Mouse (Mus musculus) B cell, adult 2 months (primary cell): Measurements from ENCODE around the gene Cfap43.

Experiments used
- DNase-seq, 2 experiments: peaks; one replicate each; pipeline ENCODE4 v3.0.0; 2022

The Cfap43 gene

DNA sequence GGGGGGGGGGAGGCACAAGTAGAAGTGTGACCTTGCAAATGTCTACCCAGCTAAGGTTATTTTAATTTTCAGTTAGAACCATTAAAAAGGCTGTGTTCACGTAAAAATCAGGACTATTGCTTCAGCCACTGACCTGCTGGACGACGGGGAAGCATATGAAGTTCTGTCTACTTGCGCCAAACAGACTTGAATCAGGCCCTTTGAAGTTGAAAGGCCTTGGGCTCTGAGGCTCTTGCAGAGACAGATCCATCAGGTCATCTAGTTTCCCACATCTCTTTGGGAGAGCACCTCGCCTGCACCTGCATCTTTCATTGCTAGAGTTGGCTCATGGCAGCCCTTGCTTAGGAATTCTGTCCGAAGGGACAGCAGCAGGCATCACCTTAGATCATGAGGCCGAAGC lies 5.7 kb downstream of the Cfap43 start:
- DNase-seq = no peak

DNA sequence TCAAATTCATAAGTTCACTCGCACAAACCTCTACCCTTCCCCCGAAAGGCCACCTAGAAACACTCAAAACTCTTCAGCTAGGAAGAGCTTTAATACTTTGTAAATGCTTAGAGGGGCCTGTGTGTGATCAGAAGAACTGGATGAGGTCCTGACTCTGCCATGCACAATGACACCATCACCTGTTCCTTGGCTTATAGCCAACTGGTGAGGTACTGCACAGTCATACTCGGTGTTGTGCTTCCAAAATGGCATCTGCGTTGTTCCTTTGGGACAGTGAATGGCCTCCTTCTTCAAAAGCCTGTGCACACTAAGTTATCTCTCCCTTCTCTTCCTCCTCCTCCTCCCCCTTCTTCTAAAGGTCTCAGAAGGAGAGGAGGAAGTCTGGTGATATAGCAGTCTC lies 8.3 kb downstream of the Cfap43 start:
- DNase-seq = peak; percentile 4 to 10

DNA sequence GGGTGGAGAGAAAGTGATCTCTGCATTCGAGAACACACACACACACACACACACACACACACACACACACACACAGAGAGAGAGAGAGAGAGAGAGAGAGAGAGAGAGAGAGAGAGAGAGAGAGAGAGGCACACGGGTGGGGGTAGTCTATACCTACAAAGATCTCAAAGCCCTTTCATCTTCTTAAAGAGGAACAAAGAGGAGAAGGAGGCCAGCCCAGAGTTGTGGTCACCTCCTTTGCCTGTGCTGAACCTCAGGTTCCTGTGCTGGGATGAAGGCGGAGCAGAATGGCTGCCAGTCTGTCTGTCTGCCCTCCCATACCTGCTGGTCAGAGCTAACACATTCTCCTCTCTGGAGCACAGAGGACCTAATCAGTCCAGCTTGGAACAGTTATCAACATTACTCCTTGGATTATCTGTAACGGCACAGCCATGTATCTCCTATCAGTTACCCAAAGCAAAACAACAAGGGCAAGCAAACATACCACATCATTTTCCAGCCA lies 8.9 kb downstream of the Cfap43 start:
- peak; percentile 36 to 44 for DNase-seq

DNA sequence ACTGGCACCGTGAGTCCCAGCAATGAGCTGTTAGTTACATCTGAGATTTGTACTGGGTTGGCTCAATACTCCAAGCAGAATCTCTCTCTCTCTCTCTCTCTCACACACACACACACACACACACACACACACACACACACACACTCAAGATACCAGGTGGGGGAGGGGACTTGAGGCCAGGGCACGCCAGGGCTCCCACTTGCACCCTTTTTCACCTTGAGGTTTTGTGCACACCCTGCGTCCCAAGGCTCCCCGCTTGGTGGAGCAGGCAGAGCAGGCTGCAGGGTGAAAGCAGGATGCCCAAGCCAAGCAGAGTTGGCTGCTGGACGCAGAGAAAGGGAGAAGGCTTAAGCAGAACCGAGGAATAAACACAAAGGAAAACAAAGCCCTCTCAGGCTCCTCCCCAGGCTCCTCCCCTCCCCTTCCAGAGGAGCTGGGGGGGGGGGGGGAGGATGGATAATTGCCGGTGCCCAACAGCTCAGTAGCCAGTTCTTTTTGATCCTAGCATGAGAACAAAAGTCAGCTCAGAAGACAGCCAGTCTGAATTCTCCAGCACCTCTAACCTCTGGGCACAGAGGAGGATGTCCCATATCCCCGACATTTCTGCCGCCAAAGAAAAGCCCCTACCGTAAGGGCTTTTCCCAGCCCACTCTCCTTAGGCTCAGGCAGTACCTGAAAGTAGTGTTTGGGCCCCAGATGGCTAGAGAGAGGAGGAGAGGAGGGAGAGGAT lies 9.5 kb downstream of the Cfap43 start:
- peak; percentile 48 for DNase-seq

DNA sequence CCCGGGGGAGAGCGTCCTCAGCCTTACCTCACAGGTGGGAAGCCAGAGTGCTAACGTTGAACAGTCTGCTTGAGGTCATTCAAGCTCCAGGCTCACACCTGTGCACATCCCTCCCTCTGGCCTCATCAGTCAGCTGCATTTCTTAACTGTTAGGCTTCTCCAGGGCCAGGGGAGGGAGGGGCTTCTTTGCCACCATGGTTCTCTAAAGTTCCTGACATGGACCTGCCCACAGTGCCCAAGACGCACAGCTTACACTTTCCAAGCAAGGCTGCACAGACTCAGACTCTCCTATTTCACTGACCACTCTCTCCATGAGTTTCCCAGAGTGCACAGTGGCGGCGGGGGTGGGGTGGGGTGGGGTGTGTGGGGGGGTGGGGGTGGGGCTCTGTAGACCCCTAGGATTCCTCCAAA lies 10.1 kb downstream of the Cfap43 start:
- DNase-seq = peak; percentile 4 to 12

DNA sequence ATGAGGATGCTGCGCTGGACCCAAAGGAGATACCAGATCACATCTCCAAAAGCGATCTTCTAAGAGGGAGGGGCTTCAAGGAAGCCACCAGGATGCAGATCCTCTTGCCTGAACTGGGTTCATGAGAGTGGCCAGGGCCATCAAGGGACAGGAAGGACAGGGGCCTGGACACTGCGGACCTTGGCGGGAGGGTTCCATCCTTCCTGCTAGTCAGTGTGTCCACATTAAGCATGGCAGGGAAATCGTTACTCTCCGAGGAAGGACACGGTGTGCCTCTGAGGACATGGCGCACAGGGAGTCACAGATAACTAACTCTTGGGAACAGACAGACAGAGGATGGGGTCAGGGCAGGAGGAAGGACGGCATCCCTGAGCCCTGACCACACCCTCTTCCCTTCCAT lies 11.5 kb downstream of the Cfap43 start:
- DNase-seq = no peak

DNA sequence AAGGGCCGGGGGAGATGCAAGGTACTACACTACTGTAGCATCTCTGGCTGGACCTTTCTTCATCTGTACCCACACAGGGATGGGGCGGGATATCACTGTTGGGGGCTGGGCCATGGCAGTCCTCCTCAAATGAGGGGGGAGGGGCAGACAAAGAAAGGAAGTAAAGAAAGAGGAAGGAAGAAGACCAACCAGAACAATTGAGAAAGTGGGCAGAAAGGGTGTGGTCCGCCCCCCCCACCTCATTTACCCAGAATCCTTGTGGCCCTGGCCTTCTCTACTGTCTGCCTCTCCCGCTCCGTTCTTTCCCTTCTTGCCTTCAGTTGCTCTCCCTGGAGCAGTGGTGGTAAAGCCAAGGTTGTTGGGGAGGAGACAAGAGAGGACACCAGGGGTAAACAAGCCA lies 13.5 kb downstream of the Cfap43 start:
- peak; percentile 60 to 72 for DNase-seq

DNA sequence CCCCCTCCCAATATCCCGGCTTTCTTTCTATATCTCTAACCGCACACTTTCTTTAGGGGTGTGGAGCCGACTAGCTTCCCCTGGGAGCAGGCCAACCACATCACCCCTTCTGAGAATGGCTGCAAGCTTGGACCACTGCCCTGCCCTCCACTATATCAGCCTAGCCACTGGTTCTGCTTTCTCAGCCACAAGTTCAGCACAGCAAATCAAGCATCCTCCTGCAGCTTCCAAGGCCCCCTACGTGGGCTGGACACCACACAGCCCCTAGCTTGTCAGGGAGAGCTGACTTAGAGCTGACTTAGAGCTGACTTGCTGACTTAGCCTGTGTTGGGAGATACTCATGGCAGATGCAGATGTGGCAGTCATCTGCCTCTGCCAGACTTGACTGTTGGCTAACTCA lies 14.0 kb downstream of the Cfap43 start:
- peak in 1 of 2 experiments; percentile 13 for DNase-seq

DNA sequence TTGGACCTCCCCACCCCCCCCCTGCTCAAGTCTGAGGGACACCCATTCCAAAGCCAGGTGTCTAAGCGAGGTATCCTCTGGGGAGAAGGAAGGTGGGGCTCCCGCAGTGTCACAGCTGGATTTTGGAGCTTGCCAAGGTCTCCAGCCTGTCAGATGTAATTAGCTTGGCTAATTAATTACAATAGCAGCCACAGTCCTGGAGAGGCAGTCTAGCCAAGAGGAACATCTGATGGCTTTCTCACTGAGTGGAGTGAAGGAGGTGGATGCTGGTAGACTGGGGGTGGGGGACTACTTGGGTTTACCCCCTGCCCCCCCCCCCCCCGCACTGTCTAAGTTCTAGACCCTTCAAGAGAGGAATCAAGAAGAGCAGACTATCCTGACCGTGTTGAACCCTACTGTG lies 15.4 kb downstream of the Cfap43 start:
- no peak for DNase-seq

DNA sequence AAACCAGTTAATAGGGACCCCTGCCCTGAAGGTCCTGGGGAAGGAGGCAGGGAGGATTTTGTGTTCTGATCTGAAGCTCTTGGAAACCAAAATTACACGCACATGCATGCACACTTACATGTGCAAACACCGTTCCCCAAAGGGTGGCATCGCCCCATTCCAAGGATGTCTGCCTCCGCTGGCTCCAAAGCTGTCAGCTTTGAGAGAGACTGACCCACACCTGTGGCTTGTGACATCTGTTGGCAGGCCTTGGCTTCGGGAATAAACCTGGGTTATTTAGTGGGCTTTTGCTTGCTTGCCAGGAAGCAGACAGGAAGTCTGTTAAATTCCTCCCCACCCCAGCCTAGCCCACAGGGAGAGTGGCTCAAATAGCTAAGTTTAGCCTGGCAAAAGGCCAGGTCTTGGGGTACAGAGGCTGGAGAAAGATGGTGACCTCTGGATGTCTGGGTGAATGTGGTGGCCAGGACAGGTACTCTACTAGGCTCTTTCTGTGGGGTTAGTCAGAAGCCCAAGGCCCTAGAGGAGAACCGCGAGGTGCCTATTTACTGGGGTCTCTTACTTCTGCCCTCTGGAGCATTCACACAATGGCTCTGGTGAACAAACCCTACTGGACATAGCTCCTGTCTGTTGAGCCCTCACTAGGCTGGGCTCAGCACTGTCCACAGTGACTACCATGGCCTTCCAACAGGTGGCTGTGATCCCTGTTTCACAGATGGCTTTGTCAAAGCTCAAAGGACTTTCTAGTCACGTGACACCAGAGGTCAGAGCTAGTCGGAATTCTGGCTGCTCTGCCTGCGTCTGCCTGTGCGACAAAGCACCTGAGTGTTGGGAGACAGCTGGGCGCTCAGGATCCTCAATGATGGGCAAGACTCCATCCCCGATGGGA lies 16.5 kb downstream of the Cfap43 start:
- no peak for DNase-seq

DNA sequence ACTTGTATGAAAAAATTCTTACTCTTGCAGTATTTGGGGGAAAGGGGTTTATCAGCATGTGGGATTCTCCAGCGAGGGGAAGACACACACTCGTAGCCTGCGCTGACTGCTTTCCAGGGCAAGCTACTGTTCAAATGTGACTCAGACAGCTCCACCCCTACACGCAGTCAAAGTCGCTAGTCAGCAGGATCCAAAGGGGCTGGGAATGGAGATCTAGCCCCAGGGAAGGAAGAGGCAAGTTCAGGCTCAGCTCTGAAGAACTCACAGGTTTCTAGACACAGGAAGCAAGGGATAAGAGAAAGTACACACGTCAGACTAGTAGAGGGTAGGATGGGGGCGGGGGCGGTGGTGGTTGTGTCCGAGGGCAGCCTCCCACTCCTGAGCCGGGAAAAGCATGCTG lies 18.5 kb downstream of the Cfap43 start:
- no peak for DNase-seq

DNA sequence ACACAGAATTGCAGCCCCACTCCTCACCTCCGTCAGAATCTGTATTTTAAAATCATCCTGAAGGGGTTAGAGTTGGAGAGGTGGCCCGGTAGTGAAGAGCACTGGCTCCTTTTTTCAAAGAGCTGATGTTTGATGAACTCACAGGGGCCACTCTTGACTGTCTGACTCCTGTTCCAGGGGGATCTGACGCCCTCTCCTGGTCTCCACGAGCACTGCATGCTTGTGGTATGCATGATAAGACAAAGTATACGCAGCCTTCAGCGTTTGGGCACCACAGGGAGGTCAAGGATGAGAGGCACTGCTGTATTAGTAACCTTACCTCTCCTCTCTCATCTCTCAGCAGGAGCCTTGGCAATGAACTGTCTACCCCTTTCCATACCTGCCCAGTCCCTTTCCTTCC lies 19.1 kb downstream of the Cfap43 start:
- peak; percentile 71 to 72 for DNase-seq

DNA sequence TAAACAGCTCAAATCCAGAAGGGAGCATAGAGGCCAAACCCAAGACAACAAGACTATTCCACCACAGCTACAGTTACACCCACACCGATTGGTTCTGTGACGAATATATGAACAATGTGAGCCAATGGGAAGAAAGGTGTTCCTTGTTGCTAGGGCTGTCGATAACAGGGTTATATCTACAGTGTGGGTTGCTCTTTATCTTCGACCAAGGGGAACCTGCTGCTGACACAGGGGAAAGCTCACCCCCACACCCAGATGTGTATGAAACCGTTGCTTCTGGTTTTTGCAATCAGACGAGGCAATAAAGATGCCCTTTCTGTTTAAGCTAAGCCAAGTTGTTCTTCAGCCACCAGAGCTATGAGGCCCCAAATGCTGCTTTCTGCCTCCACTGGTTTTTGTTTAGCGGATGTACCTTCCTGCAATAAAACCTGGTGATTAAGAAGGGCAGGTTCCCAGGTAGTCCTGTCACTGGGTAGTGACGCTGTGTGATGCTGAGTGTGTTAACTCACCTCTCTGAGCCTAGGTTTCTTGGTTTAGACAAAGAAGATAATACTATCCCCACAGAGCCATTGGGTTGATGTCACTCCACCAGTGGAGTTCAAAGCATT lies 20.5 kb downstream of the Cfap43 start:
- no peak for DNase-seq

DNA sequence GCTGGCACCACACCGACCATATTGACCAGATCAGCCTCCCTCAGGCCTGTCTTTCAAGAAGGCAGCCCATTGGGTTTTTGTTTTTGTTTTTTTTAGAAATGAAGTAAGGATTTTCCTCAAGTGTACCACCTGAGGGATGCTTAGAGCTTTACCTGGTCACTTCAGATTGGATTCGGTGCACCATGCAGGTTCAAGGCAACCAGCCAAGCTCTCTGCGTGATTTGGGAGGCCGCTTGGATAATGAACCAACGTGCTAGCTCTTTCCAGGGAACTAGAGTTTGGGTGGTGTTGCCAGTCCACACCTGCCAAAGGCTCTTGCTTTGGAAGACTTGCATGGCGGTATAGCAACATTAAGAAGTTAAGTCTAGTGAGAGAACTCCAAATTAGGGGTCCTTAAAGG lies 26.0 kb downstream of the Cfap43 start:
- peak in 1 of 2 experiments; percentile 15 for DNase-seq

DNA sequence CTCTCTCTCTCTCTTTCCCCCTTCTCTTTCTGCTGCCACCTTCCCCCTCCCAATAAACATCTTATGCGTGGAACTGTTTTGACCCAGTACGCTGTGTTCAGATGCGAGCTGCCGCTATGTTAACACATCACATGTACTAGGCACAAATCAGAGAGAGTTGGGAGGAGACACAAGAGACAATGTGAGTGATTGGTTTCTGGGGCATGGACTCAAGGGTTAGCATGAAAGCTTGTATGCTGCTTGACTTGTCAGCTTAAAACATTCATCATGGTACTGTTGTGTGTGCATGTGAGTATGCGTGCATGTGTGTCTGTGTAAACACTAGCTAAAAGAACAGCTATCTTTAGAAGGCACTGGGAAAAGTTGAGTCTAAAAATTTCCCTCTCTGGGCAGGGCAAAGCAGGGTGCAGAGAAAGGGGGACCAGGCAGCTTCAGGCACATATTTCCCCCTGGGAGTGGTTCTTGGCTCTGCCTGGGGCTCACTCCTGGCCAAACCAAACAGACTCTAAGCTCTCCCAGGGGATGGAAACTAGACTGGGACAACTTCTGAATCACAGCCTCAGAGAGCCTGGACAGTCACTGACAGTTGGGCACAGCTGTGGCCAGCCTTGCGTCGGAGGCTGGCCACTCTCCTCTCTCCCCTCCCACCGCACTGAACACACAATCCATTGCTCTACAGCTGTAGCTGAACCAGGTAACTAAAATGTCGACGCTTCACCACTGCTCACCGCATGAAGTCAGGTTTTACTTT lies 27.4 kb downstream of the Cfap43 start:
- peak in 1 of 2 experiments; percentile 5 for DNase-seq

DNA sequence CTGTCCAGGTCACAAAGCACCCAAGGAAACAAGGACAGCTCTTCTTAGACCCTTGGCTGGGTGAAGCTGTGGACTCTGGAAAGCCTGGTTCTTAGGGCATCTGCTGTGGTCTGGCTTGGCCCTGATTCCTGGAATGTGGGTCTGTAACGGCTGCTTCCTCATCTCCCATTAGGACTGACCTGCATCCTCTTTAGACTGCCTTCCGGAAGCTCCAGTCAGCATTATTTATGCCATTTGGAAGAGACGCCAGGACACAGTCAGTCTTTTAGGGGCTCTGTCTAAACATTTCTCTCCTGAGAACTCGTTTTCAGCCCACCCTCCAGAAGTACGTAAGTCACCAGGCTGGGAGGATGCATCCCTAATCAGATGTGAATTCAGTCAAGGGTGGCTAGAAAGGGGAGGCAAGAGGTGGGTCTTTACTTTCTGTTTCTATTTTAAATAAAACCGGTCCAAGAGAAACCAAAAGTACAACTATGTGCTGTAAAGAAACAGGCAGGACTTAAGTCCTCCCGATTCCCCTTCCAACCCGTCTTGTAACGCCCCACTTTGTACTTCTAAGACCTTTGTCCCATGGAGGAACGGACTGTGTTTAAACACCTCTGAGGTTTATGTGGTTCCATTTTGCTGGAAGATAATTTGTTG lies 28.5 kb downstream of the Cfap43 start:
- peak; percentile 45 to 48 for DNase-seq

DNA sequence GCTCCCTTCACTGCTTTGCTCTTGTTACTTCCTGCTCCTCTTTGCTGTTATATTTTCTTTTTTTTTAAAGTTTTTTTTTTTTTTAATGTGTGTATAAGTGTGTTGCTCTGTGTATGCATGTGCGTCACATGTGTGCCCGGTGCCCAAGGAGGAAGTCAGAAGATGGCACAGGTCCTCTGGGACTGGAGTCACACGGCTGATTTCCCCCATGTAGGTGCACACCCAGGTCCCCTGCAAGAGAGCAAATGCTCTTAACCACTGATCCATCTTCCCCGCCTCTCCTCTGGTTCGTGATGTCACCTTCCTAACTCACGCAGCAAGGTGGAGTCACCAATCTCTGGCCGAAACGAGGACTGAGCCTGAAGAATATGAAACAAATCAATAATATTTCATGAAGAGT lies 31.1 kb downstream of the Cfap43 start:
- peak; percentile 87 to 92 for DNase-seq

DNA sequence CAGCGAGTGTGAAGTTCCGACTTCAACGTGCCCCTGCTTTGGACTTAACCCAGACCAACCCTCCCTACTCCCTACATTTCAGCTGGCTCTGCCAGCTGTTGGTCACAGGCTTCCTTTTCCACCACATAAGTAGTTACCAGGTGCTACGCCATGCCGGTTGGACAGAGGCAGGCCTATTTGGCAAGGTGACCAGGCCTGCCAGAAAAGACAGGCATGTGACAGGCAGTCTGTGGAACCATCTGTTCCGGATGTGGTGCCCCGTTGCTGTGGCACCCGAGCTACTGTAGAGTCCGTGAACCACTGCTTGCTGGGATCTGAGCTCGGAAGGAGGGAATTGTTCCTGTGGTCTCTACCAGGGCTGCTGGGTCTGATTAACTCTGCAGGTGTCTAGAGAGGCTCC lies 31.7 kb downstream of the Cfap43 start:
- DNase-seq = peak; percentile 80 to 84

DNA sequence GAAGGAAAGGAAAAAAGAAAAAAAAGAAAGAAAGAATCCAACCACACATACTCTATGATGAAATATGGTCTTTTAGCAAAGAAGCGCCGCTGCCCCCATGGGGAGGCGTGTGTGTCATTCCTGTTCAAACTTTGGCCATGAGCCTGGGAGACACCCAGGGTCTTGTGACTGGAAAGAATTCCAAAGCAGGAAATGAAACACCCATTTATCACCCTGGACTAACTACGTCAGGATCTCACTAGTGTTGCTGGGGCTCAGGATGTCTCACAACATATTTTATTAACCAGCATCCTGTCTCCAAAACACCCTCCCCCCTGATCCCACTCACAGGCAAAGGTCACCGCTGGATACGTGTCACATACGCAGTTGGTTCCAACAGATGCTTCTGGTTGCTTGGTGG lies 32.5 kb downstream of the Cfap43 start:
- DNase-seq = no peak

DNA sequence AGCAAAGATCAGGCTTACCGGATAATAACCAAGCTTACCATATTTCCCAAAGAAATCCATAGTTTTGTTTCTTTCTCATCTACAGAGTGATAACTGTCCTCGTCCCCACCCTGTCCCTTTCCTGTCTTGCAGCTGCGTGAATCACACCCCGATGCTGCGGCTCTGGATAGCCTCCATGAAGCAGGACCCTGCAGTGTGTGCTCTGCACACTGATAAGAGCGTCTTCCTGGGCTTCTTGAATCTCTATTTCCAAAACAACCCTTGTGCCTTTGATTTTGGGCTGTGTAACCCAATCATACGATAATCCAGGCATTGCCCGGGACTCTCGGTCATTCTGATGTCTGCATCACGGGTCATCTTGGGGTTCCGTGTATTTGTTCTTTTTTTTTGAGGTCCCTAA lies 33.2 kb downstream of the Cfap43 start:
- no peak for DNase-seq

DNA sequence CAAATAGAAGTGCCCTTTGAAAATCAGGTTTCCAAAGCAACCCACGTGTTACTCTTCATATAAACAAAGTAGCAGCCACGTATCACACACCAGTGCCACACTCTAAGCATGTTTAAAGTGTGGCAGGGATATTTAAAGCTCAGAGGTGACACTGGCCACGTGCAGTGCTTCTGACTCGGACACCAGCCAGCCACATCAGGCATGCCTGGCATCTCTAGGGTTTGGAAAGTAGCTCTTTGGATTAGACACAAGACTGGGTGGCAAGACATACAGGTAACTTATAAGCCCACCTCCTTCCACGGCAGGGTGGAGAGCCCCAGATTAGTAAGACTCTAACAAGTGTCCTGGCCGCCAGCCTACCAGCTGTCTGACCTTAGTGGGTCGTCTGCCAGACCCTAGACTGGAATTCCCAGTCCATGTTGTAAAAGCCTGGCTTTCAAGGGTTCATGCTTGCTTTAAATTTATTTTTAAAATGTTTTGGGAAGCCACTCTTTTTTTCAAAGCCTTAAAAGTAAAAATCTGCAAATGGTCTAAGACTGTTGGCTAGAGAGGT lies 33.8 kb downstream of the Cfap43 start:
- DNase-seq = no peak
